Mouse (Mus musculus): ENCODE results near the gene Dclre1b.
"Not testable (repeated sequence)": the region's sequence is repeated elsewhere in the genome, so short reads cannot be mapped to it uniquely, and the experiment has no call there.

Dclre1b gene

GRCm38 (mm10) chr3:103808891-103809798 lies at the start of gene Dclre1b, which contains the start of the genes Ap4b1 and Gm43064:
TSS of gene Dclre1b (minus strand) at chr3:103809444.
TSS of gene Ap4b1 (plus strand) at chr3:103809520.
TSS of gene Gm43064 (plus strand) at chr3:103809573.
- peak; percentile 92 for DNase-seq (ENCODE audit: low read depth, low spot score)

GRCm38 (mm10) chr3:103857977-103858563 lies 48.8 kb upstream of the Dclre1b start:
- DNase-seq (ENCODE audit: low read depth, low spot score) = no peak

GRCm38 (mm10) chr3:103857036-103857805 lies 48.0 kb upstream of the Dclre1b start:
- DNase-seq (ENCODE audit: low read depth, low spot score) = no peak

GRCm38 (mm10) chr3:103853804-103854203 lies 44.6 kb upstream of the Dclre1b start:
- DNase-seq (ENCODE audit: low read depth, low spot score) = no peak

GRCm38 (mm10) chr3:103852565-103853299 lies 43.5 kb upstream of the Dclre1b start:
- DNase-seq (ENCODE audit: low read depth, low spot score) = peak; percentile 14

GRCm38 (mm10) chr3:103851882-103852281 lies 42.6 kb upstream of the Dclre1b start:
- DNase-seq (ENCODE audit: low read depth, low spot score) = no peak

GRCm38 (mm10) chr3:103851481-103851880 lies 42.2 kb upstream of the Dclre1b start:
- no peak for DNase-seq (ENCODE audit: low read depth, low spot score)

GRCm38 (mm10) chr3:103850644-103851363 lies 41.6 kb upstream of the Dclre1b start:
- DNase-seq (ENCODE audit: low read depth, low spot score) = no peak

- not testable (repeated sequence) for DNase-seq (ENCODE audit: low read depth, low spot score)
Measured at GRCm38 (mm10) chr3:103840946-103841345, 31.7 kb upstream of the Dclre1b start.

GRCm38 (mm10) chr3:103840195-103840594 lies 31.0 kb upstream of the Dclre1b start:
- not testable (repeated sequence) for DNase-seq (ENCODE audit: low read depth, low spot score)

GRCm38 (mm10) chr3:103839711-103840110 lies 30.5 kb upstream of the Dclre1b start:
- no peak for DNase-seq (ENCODE audit: low read depth, low spot score)

GRCm38 (mm10) chr3:103836453-103836852 lies 27.2 kb upstream of the Dclre1b start:
- DNase-seq (ENCODE audit: low read depth, low spot score) = no peak

- no peak for DNase-seq (ENCODE audit: low read depth, low spot score)
Measured at GRCm38 (mm10) chr3:103835951-103836310, 26.7 kb upstream of the Dclre1b start.

- DNase-seq (ENCODE audit: low read depth, low spot score) = no peak
Measured at GRCm38 (mm10) chr3:103835272-103835950, 26.2 kb upstream of the Dclre1b start.

- no peak for DNase-seq (ENCODE audit: low read depth, low spot score)
Measured at GRCm38 (mm10) chr3:103834001-103834400, 24.8 kb upstream of the Dclre1b start.

GRCm38 (mm10) chr3:103832426-103832825 lies 23.2 kb upstream of the Dclre1b start, which contains the start of gene Bcl2l15:
TSS of gene Bcl2l15 (plus strand) at chr3:103832601.
- no peak for DNase-seq (ENCODE audit: low read depth, low spot score)

- no peak for DNase-seq (ENCODE audit: low read depth, low spot score)
Measured at GRCm38 (mm10) chr3:103831146-103831545, 21.9 kb upstream of the Dclre1b start.

GRCm38 (mm10) chr3:103830681-103831080 lies 21.4 kb upstream of the Dclre1b start:
- DNase-seq (ENCODE audit: low read depth, low spot score) = not testable (repeated sequence)

GRCm38 (mm10) chr3:103829036-103829435 lies 19.8 kb upstream of the Dclre1b start:
- no peak for DNase-seq (ENCODE audit: low read depth, low spot score)

- DNase-seq (ENCODE audit: low read depth, low spot score) = no peak
Measured at GRCm38 (mm10) chr3:103827548-103827947, 18.3 kb upstream of the Dclre1b start.

Measured in forelimb bud, embryonic 11.5 days (tissue).